Mouse (Mus musculus): ENCODE measurements at regions not wholly inside any gene's neighbourhood (a gene's known extent, or its start where the extent isn't known, plus 50 kb on each side); places are given as distances from the start of the nearest gene placed in this dataset.

GRCm38 (mm10) chr19:53476768-53477547 is 52.0 kb upstream of the Dusp5 start:
- H3K4me3 ChIP-seq (replicated peaks in 1 of 3; ENCODE audit: low read depth in 2 of 3, low read length in 2 of 3, poor library complexity in 1 of 3): no peak overlapping the region
- TF ChIP-seq NRF1 (IDR thresholded peaks at IDR 0.05; ENCODE audit: low read depth, low read length) (no peak), POLR2A (IDR thresholded peaks at IDR 0.05; ENCODE audit: low read depth, low read length) (no peak), IRF4 (IDR thresholded peaks at IDR 0.05; ENCODE audit: low read depth, low read length) (no peak), MXI1 (IDR thresholded peaks at IDR 0.05; ENCODE audit: low read depth, low read length) (no peak), MAFK (IDR thresholded peaks at IDR 0.05; ENCODE audit: insufficient replicate concordance, low read length) (no peak), RAD21 (IDR thresholded peaks at IDR 0.05; ENCODE audit: low read depth, low read length) (no peak), MAZ (IDR thresholded peaks at IDR 0.05; ENCODE audit: low read depth, low read length) (no peak), ZC3H11A (IDR thresholded peaks at IDR 0.05; ENCODE audit: low read depth, low read length) (no peak), ELF1 (IDR thresholded peaks at IDR 0.05; ENCODE audit: low read depth, low read length) (no peak), PAX5 (IDR thresholded peaks at IDR 0.05; ENCODE audit: low read length) (no peak), GABPA (IDR thresholded peaks at IDR 0.05; ENCODE audit: insufficient replicate concordance, low read depth, low read length) (no peak), BHLHE40 (IDR thresholded peaks at IDR 0.05; ENCODE audit: low read depth, low read length) (no peak), ETS1 (conservative IDR thresholded peaks at IDR 0.05; ENCODE audit: low read depth, low read length) (no peak)
- no peaks in the 10 kb centered on the region for H3K36me3 ChIP-seq (replicated peaks in 1 of 2; ENCODE audit: control insufficient read depth in 1 of 2, insufficient read depth in 1 of 2, low read length in 1 of 2)
- in situ Hi-C loops (cut with MboI; ENCODE audit: low pct_ligation_motif_present, low pct_unique_long_range_greater_than_20kb, low sequenced_read_pairs) (no loop called here), dilution Hi-C loops (cut with MboI; ENCODE audit: extremely low pct_ligation_motif_present, extremely low pct_unique_long_range_greater_than_20kb, low sequenced_read_pairs) (no loop called here)
- no peaks in the 10 kb centered on the region for H3K79me2 ChIP-seq (replicated peaks; ENCODE audit: control insufficient read depth, extremely low read depth, insufficient read depth, poor library complexity, severe bottlenecking)
- DNase-seq (ENCODE audit: extremely low read depth): no peak
- H3K27ac ChIP-seq (ENCODE audit: insufficient read depth, low read depth): no peak overlapping the region
- H3K4me1 ChIP-seq (ENCODE audit: control insufficient read depth in 1 of 2, insufficient read depth in 2 of 2): peaks cover 16 to 28% of the 10 kb centered on the region in 2 experiments
- H3K4me2 ChIP-seq (ENCODE audit: insufficient read depth, low read depth, poor library complexity, severe bottlenecking): no peak overlapping the region
- H3K9ac ChIP-seq (ENCODE audit: insufficient read depth, low read depth): no peak overlapping the region
- no peaks in the 10 kb centered on the region for H3K27me3 ChIP-seq (replicated peaks)
- H3K9me3 ChIP-seq (replicated peaks; ENCODE audit: low read length): no peaks in the 10 kb centered on the region

GRCm38 (mm10) chr19:53469256-53469655 is 59.7 kb upstream of the Dusp5 start:
- no peak for DNase-seq (ENCODE audit: extremely low read depth)
- H3K27ac ChIP-seq (ENCODE audit: insufficient read depth, low read depth): no peak overlapping the region
- H3K36me3 ChIP-seq (replicated peaks in 1 of 2; ENCODE audit: control insufficient read depth in 1 of 2, insufficient read depth in 1 of 2, low read length in 1 of 2): no peaks in the 10 kb centered on the region
- no peak overlapping the region for H3K4me3 ChIP-seq (replicated peaks in 1 of 3; ENCODE audit: low read depth in 2 of 3, low read length in 2 of 3, poor library complexity in 1 of 3)
- H3K79me2 ChIP-seq (replicated peaks; ENCODE audit: control insufficient read depth, extremely low read depth, insufficient read depth, poor library complexity, severe bottlenecking): no peaks in the 10 kb centered on the region
- no peaks in the 10 kb centered on the region for H3K27me3 ChIP-seq (replicated peaks)
- dilution Hi-C loops (cut with MboI; ENCODE audit: extremely low pct_ligation_motif_present, extremely low pct_unique_long_range_greater_than_20kb, low sequenced_read_pairs) (no loop called here), in situ Hi-C loops (cut with MboI; ENCODE audit: low pct_ligation_motif_present, low pct_unique_long_range_greater_than_20kb, low sequenced_read_pairs) (no loop called here)
- H3K9me3 ChIP-seq (replicated peaks; ENCODE audit: low read length): peaks cover 24% of the 10 kb centered on the region
- H3K9ac ChIP-seq (ENCODE audit: insufficient read depth, low read depth): no peak overlapping the region
- TF ChIP-seq UBTF (IDR thresholded peaks at IDR 0.05; ENCODE audit: low read depth, low read length): no peak
- H3K4me2 ChIP-seq (ENCODE audit: insufficient read depth, low read depth, poor library complexity, severe bottlenecking): no peak overlapping the region
- peaks cover 4 to 14% of the 10 kb centered on the region in 2 experiments for H3K4me1 ChIP-seq (ENCODE audit: control insufficient read depth in 1 of 2, insufficient read depth in 2 of 2)
